Mouse (Mus musculus): ENCODE measurements at regions not wholly inside any gene's neighbourhood (a gene's known extent, or its start where the extent isn't known, plus 50 kb on each side); places are given as distances from the start of the nearest gene placed in this dataset.

GRCm38 (mm10) chrX:99215931-99216330 is 80.0 kb downstream of the Efnb1 start:
- no peak for DNase-seq (ENCODE audit: low read depth, low spot score)

- DNase-seq (ENCODE audit: low read depth, low spot score): no peak
Measured at GRCm38 (mm10) chrX:99215111-99215510, 79.2 kb downstream of the Efnb1 start.

GRCm38 (mm10) chrX:99213565-99214153 is 77.7 kb downstream of the Efnb1 start:
- no peak for DNase-seq (ENCODE audit: low read depth, low spot score)

GRCm38 (mm10) chrX:99204077-99204476 is 68.1 kb downstream of the Efnb1 start:
- no peak for DNase-seq (ENCODE audit: low read depth, low spot score)

GRCm38 (mm10) chrX:99201081-99201480 is 65.2 kb downstream of the Efnb1 start:
- no peak for DNase-seq (ENCODE audit: low read depth, low spot score)

GRCm38 (mm10) chrX:99199669-99200068 is 63.7 kb downstream of the Efnb1 start:
- DNase-seq (ENCODE audit: low read depth, low spot score): no peak

GRCm38 (mm10) chrX:99198961-99199631 is 63.2 kb downstream of the Efnb1 start:
- peak; percentile 38 for DNase-seq (ENCODE audit: low read depth, low spot score)

All from A20 (cell line).